Mouse (Mus musculus) small intestine, adult 2 months (tissue): ENCODE results near the gene Gm20388. TPM values are rescaled to one million over a fixed set of nuclear protein-coding genes. Genes with fewer than 3 reads are reported as not detected.

ENCODE experiments used
- H3K27ac ChIP-seq: fragments of 200-500 bp; 2 replicates; pipeline ENCODE4 v1.5.1; 2012; ENCODE audit warnings: low read depth, low read length, control low read depth, inconsistent platforms; ENCODE audit not compliant: insufficient read depth
- H3K27me3 ChIP-seq: fragments of 200-500 bp; 2 replicates; pipeline ENCODE4 v1.6.1; 2012; ENCODE audit warnings: mild to moderate bottlenecking, moderate library complexity, low read length, inconsistent platforms; ENCODE audit not compliant: control insufficient read depth, insufficient read depth
- H3K36me3 ChIP-seq: fragments of 200-500 bp; 2 replicates; pipeline ENCODE4 v1.6.1; 2012; ENCODE audit warnings: mild to moderate bottlenecking, low read length, control low read depth, inconsistent platforms; ENCODE audit not compliant: control insufficient read depth, insufficient read depth
- H3K4me1 ChIP-seq: fragments of 200-500 bp; 2 replicates; pipeline ENCODE4 v1.6.1; 2012; ENCODE audit warnings: low read length, inconsistent platforms, mixed read lengths; ENCODE audit not compliant: control insufficient read depth, insufficient read depth, insufficient read length
- H3K4me3 ChIP-seq: fragments of 200-500 bp; 2 replicates; pipeline ENCODE4 v1.5.1; 2012; ENCODE audit warnings: low read depth, mild to moderate bottlenecking, control low read depth, inconsistent platforms, low read length, moderate library complexity
- CTCF ChIP-seq: fragments of 200-500 bp; IDR thresholded peaks from 2 replicates; pipeline ENCODE4 v1.5.1; 2012; ENCODE audit warnings: low read depth, mild to moderate bottlenecking, control low read depth, inconsistent platforms, low read length, moderate library complexity, mixed read lengths; ENCODE audit not compliant: insufficient replicate concordance, insufficient read length; ENCODE audit errors: extremely low read depth
- POLR2A ChIP-seq: fragments of 200-500 bp; IDR thresholded peaks from 2 replicates; pipeline ENCODE4 v1.6.1; 2012; ENCODE audit warnings: low read depth, mild to moderate bottlenecking, control low read depth, inconsistent platforms, low read length, moderate library complexity
- WGBS: fragments of 180-500 bp; shearing (Covaris S2); methylation state at CpG from one replicate; pipeline ENCODE4 v1.1.7; 2018; 5-methylcytosine and 5-hydroxymethylcytosine counted together
- polyA plus RNA-seq: library from polyadenylated mRNA; depleted of rRNA; stranded (reverse); fragments of >200 nt; gene quantifications from 2 replicates; pipeline ENCODE4 v1.2.3, GENCODE M21; 2012

Gene Gm20388
- polyA plus RNA-seq, 1 experiment = 37.3 TPM

DNA sequence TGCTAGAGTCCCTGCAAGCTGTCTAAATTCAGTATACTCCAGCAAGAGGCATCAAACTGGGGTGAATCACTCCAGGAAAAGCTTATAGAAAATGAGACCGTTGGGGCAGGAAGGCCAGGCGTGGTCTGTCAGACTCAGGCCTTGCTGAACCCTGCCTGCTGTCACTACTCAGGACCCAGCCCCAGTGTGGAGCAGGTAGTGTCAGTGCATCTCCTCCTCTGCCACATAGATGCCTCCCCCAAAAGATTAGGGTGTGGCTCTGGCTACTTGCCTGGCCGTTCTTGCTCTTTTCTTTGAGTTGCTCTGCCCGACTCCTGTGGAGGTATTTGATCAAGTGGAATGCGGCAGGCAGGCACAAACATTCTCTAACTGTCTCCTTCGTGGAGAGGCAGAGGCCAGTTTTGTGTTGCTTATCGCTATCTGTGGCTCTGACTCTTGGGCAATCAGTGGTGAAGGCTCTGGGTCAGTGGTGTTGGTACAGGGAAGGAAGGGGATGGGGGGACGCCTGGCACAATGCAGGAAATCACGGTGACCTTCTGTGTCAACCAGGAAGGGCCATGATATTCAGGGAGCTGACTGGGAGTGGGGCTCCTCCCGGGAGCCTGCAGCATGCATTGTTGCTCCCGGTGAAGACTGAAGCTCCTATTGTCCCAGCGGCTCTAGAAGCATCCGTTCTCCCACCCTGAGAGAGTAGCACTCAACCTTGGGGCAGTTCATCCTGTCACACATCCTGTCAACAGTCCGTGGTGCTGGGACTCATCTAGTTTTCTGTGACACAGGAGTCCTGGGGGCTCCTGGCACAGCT lies 215.9 kb downstream of the Gm20388 start:
- peaks cover 9% of the 10 kb centered on the region; the same call in 1 of the 2 replicates for H3K4me1 ChIP-seq
- 34% methylated on average over 14 of the region's 14 CpGs for WGBS
- no peak overlapping the region for H3K4me3 ChIP-seq
- H3K27me3 ChIP-seq = no peaks in the 10 kb centered on the region
- H3K36me3 ChIP-seq = no peaks in the 10 kb centered on the region
- no peak for TF ChIP-seq CTCF
- TF ChIP-seq POLR2A = no peak
- H3K27ac ChIP-seq = peak overlapping the region; percentile 24; the same call in 1 of the 2 replicates

DNA sequence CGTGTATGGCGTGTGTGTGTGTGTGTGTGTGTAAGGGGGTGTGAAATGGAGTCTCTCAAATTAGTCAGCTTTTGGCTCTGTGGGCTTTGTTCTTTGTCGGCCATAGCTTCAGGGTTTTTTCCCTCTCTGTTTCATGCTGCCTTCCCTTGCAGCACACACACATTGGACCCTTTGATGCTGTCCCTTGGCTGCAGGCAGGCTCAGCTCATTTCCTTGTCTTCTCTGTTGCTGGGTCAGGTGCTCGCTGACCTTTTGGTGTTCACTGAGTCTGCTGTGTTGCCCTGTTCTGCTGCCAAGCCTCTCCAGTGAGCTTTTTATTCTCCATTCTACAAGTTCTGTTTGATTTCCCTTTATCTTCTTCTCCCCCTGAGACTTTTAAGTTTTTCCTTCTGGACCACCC lies 218.9 kb downstream of the Gm20388 start:
- H3K4me1 ChIP-seq = peaks cover 9% of the 10 kb centered on the region; the same call in 1 of the 2 replicates
- TF ChIP-seq CTCF = no peak
- no peak for TF ChIP-seq POLR2A
- no peak overlapping the region for H3K27ac ChIP-seq
- no peaks in the 10 kb centered on the region for H3K27me3 ChIP-seq
- no peaks in the 10 kb centered on the region for H3K36me3 ChIP-seq
- no peak overlapping the region for H3K4me3 ChIP-seq
- 89% methylated on average over 4 of the region's 4 CpGs for WGBS

DNA sequence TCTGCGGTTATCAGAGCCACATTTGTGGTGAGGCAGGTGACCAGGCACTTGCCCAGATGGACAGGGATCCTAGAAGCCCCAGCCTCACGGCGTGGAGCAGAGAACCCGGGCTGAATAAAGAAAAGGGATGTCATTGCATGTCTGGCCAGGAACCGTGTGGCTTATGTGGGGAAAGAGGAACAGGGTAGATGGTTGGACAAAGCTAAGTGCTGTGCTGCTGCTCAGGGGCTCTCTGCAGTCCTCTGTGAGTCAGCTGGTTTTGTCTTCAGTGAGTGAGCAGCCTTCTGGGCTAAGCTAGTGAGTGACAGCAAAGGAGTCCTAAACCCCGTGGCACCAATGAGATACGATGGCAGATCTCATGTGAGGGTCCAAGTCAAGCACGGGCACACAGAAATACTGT lies 220.5 kb downstream of the Gm20388 start:
- 78% methylated on average over 8 of the region's 8 CpGs for WGBS
- H3K36me3 ChIP-seq = no peaks in the 10 kb centered on the region
- TF ChIP-seq CTCF (no peak), POLR2A (no peak)
- no peak overlapping the region for H3K27ac ChIP-seq
- no peaks in the 10 kb centered on the region for H3K27me3 ChIP-seq
- no peak overlapping the region for H3K4me3 ChIP-seq
- peaks cover 9% of the 10 kb centered on the region; the same call in 1 of the 2 replicates for H3K4me1 ChIP-seq

DNA sequence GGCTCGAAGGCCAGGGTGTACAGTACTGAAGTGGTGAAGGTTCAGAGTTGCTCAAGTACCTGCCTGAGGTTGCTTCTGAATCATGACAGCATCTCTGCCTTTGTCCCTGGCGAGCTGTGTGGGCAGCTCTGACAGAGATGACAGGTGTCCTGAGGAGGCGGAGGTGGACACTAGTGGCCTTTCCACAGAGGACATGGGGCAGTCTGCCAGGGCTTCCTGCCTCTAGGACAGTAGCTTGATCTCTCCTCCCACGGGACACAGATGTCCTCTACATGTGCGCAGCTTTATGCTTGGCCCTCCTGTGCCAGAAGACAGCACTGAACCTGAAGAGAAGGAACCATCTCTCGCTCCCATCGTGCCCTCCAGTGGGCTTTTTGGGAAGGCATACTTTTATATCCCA lies 222.5 kb downstream of the Gm20388 start:
- no peaks in the 10 kb centered on the region for H3K27me3 ChIP-seq
- H3K36me3 ChIP-seq = no peaks in the 10 kb centered on the region
- H3K4me1 ChIP-seq = peaks cover 10% of the 10 kb centered on the region; the same call in 1 of the 2 replicates
- H3K4me3 ChIP-seq = no peak overlapping the region
- H3K27ac ChIP-seq = no peak overlapping the region
- TF ChIP-seq CTCF (no peak), POLR2A (no peak)
- WGBS = 82% methylated on average over 7 of the region's 7 CpGs

DNA sequence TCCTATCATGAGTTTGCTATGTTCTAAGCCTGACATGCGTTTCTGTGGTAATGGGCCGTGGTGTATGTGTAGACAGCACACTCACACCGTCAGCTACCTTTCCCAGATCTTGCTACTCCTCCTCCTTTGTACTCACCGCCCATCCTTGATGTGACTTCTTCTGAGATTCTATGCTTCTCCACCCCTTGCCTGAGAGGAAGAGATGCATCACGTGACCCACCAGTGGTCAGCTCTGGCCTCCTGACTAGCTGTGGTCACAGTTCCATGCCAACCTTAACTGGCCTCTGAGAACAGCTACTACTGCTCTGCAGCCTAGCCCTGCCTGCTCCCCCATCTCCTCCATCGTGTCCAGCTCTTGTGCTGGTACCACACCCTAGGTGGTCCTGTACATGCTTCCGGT lies 225.0 kb downstream of the Gm20388 start:
- 92% methylated on average over 7 of the region's 7 CpGs for WGBS
- Histone ChIP-seq H3K4me1 (peaks cover 28% of the 10 kb centered on the region), H3K27ac (no peak overlapping the region), H3K4me3 (no peak overlapping the region), H3K36me3 (no peaks in the 10 kb centered on the region), H3K27me3 (no peaks in the 10 kb centered on the region)
- TF ChIP-seq CTCF = no peak
- no peak for TF ChIP-seq POLR2A

DNA sequence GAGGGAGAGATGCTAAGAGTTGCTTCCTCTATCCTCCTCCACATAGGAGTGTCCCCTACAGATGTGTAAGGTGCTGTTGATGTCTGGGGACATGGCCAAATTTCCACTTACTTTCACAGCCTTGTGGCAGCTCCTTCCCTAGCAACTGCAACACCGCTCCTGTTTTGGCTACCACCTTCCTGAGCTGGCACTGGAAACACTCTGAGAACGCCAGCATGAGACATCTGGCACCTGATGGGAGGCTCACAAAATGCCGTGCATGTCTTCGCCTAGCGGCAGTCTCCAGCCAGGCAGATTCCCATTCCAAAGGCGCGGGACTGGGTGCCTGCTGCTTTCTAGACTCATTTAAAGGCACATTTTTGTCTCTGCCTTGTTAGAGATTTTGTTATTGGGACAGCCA lies 226.0 kb downstream of the Gm20388 start:
- H3K36me3 ChIP-seq = no peaks in the 10 kb centered on the region
- no peak overlapping the region for H3K4me3 ChIP-seq
- TF ChIP-seq POLR2A (no peak), CTCF (no peak)
- H3K27me3 ChIP-seq = no peaks in the 10 kb centered on the region
- no peak overlapping the region for H3K27ac ChIP-seq
- peaks cover 35% of the 10 kb centered on the region for H3K4me1 ChIP-seq
- 81% methylated on average over 7 of the region's 7 CpGs for WGBS

DNA sequence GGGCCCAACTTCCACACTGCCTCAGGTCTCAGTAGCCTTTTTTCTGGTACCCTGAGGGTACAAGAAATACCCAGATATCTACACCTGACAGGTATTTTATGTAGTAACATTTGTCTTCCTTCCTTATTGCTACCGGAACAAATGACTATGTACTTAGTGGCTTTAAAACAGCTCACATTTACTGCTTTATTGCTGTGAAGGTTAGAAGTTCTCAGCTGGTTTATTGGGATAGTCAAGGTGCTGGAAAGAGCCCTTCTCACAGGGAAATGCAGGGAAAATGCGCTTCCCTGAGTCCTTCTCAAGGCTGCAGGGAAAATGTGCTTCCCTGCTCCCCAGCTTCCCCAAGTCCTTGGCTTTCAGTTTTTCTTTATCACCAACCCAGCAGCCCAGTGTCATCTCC lies 228.3 kb downstream of the Gm20388 start:
- Histone ChIP-seq H3K27me3 (no peaks in the 10 kb centered on the region), H3K36me3 (no peaks in the 10 kb centered on the region), H3K4me3 (no peak overlapping the region), H3K4me1 (peaks cover 35% of the 10 kb centered on the region), H3K27ac (peak overlapping the region; percentile 87)
- TF ChIP-seq POLR2A = no peak
- TF ChIP-seq CTCF = no peak
- 25% methylated on average over 2 of the region's 2 CpGs for WGBS
